Mouse (Mus musculus): Measurements from ENCODE around the gene Rheb. TPM values are rescaled to one million over a fixed set of nuclear protein-coding genes. Genes with fewer than 3 reads are reported as not detected.

The Rheb gene
- 35.3 and 43.9 TPM in 2 replicates for polyA plus RNA-seq (2012; rRNA removed)

DNA sequence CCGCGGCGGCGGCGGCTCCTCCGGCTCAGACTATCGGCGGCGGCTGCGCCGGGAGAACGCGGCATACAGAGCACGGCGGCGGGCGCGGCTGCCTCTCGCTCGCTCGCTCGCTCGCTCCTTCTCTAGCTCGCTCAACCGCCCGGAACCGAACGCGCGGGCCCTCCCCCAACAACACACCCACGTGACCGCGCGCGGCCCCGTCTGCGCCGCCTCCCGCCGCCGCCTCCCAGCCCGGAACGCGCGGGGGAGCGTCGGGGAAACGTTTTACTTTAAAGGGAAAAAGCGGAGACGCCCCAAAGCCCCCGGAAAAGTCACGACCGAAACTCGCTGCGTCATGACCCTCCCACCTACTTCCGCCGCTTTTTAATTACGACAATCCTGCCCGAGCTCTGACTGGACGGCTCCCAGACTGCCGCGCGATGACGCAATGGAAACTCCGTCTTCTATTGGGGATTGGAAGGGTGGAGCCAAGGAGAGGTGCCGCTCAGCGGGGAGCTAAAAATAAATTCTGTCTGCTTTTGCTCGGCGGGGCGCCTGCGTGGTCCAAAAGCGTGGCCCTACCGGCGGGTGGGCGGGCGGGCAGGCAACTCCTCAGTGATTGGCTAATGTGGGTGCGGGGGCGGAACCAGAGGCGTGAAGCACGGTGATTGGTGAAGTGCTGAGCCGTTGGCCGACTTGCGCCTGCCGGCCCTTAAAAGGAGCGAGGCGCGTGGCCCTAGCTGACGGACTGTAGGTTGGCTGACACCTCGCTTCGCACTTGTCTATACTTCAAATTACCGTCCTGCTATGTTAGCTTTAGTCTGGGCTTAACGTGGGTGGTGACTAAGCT, at the start of gene Rheb:
Gene Rheb, minus strand, starts transcription at position 351 of the 829 bp plus-strand sequence.

DNA sequence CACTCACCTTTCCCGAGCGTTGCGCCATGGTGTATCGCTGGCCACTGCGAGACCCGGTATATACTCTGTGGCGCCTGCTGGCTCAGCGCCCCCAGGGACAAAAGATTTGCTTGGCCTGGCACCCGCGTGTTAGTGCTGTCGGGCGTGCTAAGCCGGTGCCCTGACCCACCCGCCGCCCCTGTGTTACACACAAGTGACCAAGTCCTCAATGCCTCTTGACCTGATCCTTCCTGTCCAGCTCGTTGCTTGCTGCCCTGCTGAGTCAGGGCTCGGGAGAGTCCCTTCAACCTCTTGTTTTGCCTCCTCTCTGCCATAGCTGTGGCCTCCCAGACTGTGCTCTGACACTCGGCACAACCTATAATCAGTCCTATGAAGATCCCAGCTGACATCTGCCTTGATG, 84.6 kb downstream of the Rheb start, which contains the start of gene Crygn:
Gene Crygn, minus strand, starts transcription at position 193 of the 400 bp plus-strand sequence.

Other genes with a start within 250 kb of the Rheb start
- 74.2 and 103 TPM in 2 replicates for gene Smarcd3, start 218.2 kb downstream of the Rheb start, polyA plus RNA-seq (2012; rRNA removed)
- 54.0 and 57.7 TPM in 2 replicates for gene Nub1, start 157.1 kb downstream of the Rheb start, polyA plus RNA-seq (2012; rRNA removed)
- gene Wdr86, start 111.9 kb downstream of the Rheb start, polyA plus RNA-seq (2012; rRNA removed), result 16.6 and 22.1 TPM in 2 replicates
- gene Crygn, start 84.6 kb downstream of the Rheb start, polyA plus RNA-seq (2012; rRNA removed), result not detected in 2 replicates

All from ovary, adult 2 months (tissue).